Mouse (Mus musculus): ENCODE data around the gene 0610037L13Rik.

DNA sequence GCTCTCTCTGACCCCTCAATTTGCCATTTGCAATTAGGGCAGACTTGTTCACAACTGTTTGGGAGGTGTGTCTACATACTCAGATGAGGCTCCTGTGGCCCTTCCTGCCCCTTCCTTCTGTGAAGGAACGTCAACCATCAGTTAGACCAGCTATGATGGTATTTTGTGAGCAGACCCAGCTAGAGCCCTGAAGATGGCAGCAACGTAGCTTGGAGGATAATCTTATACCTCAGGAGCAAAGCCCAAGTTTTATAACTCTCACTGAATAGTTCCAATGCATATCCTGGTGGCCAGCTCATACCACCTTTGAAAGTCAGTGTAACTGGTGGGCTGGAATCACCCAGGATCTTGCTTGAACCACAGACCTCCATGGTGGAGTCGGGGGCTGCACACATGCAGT lies 41.8 kb downstream of the 0610037L13Rik start:
- TF ChIP-seq RCOR1 (IDR thresholded peaks at IDR 0.05; ENCODE audit: low read depth, low read length), result no peak
- no peak for TF ChIP-seq GABPA (IDR thresholded peaks at IDR 0.05; ENCODE audit: low read depth, low read length)
- no peak for TF ChIP-seq MYC (IDR thresholded peaks at IDR 0.05; ENCODE audit: low read depth, low read length)
- TF ChIP-seq JUND (IDR thresholded peaks at IDR 0.05; ENCODE audit: low read depth, low read length), result no peak
- TF ChIP-seq ZNF384 (IDR thresholded peaks at IDR 0.05; ENCODE audit: low read depth, low read length), result no peak
- TF ChIP-seq USF1 (IDR thresholded peaks at IDR 0.05; ENCODE audit: low read depth, low read length), result no peak
- TF ChIP-seq MAZ (IDR thresholded peaks at IDR 0.05; ENCODE audit: low read depth, low read length), result no peak
- no peak for TF ChIP-seq POLR2AphosphoS2 (IDR thresholded peaks at IDR 0.05; ENCODE audit: low read length)
- TF ChIP-seq POLR2A (IDR thresholded peaks at IDR 0.05; ENCODE audit: control insufficient read depth in 1 of 2, insufficient read depth in 1 of 2, low read depth in 1 of 2, low read length in 2 of 2, poor library complexity in 1 of 2), result no peak
- peak in 1 of 3 experiments; percentile 3; a peak in 1 of 6 replicates for TF ChIP-seq CTCF (IDR thresholded peaks at IDR 0.05 in 2 of 3, conservative IDR thresholded peaks at IDR 0.05 in 1 of 3; ENCODE audit: control insufficient read depth in 1 of 3, insufficient read depth in 1 of 3, low read depth in 2 of 3, low read length in 3 of 3, poor library complexity in 1 of 3, severe bottlenecking in 1 of 3)
